Mouse (Mus musculus): ENCODE results near the gene Vps54.
"Not testable (repeated sequence)": the region's sequence is repeated elsewhere in the genome, so short reads cannot be mapped to it uniquely, and the experiment has no call there.

Gene Vps54

GRCm38 (mm10) chr11:21247203-21247865 lies 8.3 kb downstream of the Vps54 start:
- no peak for DNase-seq

DNA sequence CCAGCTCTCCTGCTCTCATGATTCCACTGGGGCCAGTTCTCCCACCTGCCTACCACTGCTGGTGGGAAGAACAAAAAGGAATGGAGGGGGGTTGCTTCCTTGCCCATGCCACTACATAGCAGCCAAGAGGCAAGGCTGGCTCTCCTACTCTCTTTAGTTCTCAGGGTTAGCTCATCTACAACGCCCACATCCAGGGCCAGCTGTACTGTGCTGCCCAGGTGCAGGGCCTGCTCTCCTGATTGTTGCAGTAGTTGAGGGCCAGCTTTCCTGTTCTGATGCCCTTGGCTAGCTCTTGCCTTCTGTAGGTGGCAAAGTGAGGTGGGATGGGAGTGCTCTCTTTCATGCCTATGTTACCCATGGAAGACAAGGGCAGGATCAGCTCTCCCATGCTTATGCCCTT lies 8.9 kb downstream of the Vps54 start:
- no peak for DNase-seq

GRCm38 (mm10) chr11:21250366-21250765 lies 11.3 kb downstream of the Vps54 start:
- no peak for DNase-seq

- not testable (repeated sequence) for DNase-seq
Observed at GRCm38 (mm10) chr11:21258611-21259010, 19.5 kb downstream of the Vps54 start.

DNA sequence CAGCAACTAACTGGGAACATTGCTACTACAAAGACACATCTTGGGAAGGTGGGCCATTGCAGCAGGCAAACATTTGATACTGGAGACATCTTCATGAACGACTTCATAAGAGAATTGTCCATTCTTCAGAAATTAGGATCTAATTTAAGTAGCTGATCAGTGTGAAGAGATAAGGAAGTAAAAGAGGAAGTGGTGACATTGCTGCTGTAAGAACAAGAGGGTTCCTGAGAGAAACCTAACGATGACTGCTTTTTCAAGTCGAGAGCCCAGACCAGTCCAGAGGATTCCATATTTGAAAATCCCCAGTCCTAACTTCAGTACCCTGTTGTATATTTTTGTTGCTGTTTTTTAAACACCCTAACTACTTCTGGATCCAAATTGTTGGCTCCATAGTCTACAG lies 26.3 kb downstream of the Vps54 start:
- no peak for DNase-seq

- DNase-seq = no peak
Observed at GRCm38 (mm10) chr11:21276151-21276550, 37.1 kb downstream of the Vps54 start.

DNA sequence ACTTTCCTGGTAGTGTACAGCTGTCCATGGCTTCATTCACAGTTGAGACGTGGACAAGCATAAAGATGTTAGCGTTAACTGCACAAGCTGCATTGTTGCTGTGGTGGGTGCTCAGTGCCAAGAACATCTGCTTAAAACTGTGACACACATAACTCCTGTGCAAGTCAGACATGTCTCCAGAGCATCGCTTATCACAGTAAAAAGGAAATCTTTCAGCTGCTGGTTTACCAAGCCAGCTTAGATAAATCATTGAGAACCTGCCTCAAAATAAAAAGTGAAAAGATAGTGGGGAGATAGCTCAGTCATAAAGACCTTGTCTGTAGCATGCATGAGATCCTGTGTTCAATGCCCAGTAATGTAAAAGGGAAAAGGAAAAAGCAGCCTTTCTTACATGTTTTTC lies 47.3 kb downstream of the Vps54 start:
- no peak for DNase-seq

DNA sequence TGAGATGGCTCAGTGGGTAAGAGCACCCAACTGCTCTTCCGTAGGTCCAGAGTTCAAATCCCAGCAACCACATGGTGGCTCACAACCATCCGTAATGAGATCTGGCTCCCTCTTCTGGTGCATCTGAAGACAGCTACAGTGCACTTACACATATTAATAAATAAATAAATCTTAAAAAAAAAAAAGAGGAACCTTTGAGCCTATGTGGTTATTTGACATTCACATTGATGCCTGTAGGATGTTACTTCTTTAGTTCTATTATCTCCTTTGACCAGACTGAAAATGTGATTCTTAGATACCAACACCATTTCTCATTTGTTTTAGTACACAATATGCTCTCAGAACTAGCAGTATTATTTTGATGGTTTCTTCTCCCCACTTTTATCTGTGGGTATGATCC lies 49.1 kb downstream of the Vps54 start:
- DNase-seq = not testable (repeated sequence)

DNA sequence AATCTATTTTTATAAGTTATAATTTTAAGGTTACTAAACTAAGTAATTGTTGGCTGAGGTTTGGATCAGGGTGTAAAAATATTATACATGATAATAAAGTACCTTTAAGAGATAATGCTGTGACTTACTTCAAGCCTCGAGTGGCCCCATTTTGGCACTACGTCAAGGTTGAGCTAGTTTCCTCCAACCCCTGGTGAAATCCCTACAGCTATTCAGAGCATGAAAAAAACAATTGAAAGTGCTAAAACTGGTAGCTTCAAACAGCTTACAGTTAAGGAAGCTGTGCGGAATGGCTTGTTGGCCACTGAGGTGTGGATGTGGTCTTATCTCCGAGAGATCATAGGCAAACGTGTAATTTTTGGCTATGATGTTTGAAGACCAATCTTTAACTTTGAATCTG lies 56.4 kb downstream of the Vps54 start:
- DNase-seq = no peak

GRCm38 (mm10) chr11:21303619-21304018 lies 64.5 kb downstream of the Vps54 start:
- DNase-seq = no peak

DNA sequence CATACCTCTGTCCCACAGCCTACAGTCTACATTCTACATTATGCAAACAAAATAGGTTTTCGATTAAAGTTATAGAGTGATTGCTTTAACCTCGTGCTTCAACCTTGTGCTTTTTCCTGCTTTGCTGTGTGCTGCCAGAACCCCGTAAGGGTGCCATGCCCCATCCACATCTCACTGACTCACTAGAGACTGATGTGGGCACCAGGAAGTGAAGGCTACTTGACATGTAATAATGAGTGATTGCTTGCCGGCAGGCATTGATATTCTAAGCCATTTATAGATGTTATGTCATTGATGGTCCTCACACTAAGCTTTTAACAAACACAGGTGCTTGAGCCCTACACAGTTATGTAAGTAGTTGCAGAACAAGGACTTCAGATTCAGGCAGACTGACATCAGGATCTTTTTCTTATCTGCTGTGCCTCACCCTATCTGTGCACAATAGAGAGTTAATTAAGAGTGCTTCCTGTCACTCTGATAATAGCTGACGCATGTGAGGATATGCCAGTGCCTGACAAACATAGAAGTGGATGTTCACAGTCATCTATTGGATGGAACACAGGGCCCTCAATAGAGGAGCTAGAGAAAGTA lies 68.1 kb downstream of the Vps54 start:
- no peak for DNase-seq

GRCm38 (mm10) chr11:21308119-21308518 lies 69.0 kb downstream of the Vps54 start:
- DNase-seq = peak; percentile 21 to 35

DNA sequence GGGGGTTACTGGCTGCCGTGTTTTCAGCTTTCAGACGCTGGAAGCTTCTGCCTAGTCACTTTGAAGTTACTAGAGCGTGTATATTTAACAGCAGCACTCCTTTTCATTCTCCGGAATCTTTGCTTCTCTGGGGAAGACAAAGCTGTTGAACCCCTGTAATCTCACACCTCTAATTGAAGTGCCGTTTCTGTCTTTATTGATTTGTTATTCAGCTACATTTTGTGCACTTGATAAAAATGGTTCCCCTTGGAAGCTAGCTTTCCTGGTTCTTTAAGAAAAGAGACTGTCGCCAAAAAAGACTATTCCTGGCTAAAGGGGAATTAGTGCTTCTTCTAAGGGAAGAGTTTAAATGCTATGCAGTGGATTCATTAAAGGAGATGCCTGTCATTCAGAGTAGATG lies 70.4 kb downstream of the Vps54 start:
- DNase-seq = no peak

GRCm38 (mm10) chr11:21313922-21314657 lies 75.0 kb downstream of the Vps54 start:
- no peak for DNase-seq

- DNase-seq = no peak
Observed at GRCm38 (mm10) chr11:21321577-21321976, 82.5 kb downstream of the Vps54 start.

DNA sequence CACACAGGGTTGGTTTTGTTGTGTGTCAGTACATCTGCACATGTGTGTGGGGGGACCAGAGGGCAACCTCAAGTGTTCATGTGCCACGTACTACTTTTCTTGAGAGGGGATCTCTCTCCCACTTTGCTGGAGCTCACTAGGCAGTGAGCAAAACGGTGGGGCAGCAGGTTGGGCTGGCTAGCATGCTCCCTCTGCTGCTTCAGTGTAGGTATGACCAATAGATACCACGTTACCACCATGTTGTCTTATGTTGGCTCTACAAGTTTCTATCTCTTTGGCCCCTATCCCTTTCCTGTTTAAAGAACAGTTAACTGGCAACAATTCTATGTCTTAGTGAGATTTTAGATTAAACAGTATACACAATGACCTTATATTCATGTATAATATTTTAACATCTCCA lies 83.3 kb downstream of the Vps54 start:
- DNase-seq = no peak

DNA sequence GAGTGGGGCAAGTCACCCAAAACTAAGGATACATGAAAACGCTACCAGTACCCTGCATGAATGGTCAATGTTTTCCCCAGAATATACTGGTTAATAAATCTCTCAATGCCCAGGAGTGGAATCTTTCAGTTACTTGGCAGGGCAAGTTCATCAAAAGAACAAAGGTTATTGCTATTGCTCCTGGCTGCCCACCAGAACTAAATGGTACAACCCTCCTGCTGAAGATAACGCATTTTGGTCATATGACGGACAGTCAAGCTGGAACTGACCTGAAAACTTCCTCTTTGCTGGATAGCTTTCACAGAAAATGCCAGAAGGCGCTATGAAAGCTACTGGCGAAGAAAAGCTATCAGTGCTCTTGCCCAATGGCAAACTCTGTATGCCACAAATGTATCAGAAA lies 86.7 kb downstream of the Vps54 start:
- DNase-seq = no peak

GRCm38 (mm10) chr11:21326770-21327169 lies 87.7 kb downstream of the Vps54 start:
- peak; percentile 11 to 17 for DNase-seq

DNA sequence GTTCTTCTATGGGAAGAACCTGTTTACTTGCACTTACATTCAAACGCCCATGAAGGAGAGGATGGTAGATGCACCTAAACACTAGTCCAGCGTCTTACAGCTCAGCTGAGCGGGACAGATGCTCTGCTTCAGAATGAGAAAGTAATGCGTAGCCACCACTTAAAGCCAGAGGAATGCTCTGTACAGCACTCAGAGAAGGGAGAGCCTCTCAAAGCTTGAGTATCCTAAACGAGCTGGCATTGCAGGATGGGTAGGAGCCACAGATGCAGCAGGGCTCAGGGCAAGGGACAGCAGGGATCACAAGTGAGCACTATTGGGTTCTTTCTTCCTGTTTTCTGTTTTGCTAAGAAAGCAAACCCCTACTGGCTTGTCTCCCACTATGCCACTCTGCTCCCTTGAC lies 88.4 kb downstream of the Vps54 start:
- DNase-seq = no peak

DNA sequence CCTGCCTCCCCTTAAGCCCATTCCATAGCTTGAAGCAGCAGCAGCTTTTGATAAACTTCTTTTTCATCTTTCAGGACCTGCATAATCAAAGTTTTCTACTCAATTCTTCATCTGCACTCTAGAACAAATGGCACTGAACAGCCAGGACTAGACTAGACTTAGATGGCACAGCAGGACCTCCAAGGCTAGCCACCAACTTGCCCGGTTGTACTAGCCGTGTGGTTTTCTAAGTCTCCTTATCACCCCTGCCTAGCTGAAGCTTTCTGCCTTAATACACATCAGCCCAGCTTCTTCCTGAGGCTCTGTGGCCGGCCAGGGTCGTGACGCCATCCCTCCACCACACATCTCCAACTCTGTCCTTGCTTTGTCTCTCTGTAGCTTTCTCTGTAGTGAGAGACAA lies 89.1 kb downstream of the Vps54 start:
- no peak for DNase-seq

DNA sequence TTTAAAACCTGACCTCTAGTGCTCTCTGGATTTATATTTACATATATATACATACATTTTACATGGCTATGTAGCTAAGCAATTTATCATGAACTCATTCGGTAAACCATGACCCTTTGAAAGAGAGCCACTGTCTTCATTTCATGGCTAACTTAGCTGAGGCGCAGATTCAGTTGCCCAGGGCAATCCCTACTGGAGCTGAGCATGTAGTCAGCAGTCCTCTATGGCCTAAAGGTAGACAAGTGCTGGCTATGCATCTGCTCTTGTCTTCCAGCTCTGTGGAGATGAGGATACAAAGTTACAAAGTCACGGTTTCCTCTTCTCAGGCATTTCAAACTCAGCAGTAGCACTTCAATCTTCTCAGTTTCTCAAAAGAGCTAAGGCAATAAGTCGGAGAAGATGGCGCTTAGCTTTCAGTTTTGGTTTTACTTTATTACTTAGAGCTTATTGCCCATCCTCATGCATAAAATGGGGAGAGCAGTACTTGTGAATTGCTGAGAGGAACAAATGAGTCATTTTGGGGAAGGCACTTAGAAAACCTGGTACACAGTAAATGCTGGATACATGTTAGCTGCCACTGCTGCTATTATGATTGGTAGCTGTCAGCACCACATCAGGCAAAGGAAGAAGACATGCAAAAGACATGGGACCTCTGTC lies 93.7 kb downstream of the Vps54 start:
- DNase-seq = no peak

DNA sequence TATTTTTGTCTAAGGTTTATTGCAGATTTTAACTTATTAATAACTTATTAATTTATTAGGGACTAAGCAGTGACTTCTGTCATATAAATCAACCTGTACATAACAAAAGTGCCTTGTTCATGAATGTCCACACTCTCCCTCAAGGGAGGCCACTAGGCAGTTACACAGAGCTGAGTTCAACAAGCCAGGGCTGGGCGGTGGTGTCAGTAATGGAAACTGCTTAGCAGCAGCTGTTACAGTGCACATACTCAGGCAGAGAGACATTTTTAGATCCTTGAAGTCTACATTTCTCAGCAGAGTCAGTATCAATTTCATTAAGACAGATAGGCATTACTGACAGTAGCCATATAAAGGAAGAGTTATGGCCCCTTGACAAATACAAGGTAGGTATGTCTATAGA lies 98.8 kb downstream of the Vps54 start:
- no peak for DNase-seq

- DNase-seq = no peak
Observed at GRCm38 (mm10) chr11:21339088-21339487, 100.0 kb downstream of the Vps54 start.

DNA sequence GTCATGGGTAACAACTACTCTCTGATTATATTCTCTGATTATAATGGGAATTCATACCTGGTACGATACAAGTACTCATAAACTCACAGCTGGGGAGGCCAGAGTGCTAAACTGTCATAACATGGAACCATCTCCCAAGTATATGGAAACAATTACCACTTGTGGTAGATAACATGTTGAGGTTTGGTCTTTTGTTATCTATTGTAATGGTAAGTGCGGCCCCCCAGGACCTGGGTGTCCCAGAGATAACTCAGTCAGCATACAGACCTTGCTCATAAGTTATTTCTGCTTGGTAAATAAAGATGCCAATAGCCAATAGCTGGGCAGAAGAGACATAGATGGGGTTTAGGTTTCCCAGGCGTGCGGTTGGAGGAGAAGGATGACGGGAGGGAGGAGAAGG lies 104.4 kb downstream of the Vps54 start:
- DNase-seq = no peak

All from cerebellum, postnatal 14 days (tissue).